Mouse (Mus musculus): ENCODE data around the gene Psme1. TPM values are rescaled to one million over a fixed set of nuclear protein-coding genes. Genes with fewer than 3 reads are reported as not detected.
A peak's percentile ranks its signal among the peaks of the same experiment; 100 is the strongest.

The Psme1 gene
- polyA plus RNA-seq, 1 experiment from 2014 or later, result 170 TPM

GRCm38 (mm10) chr14:55586149-55586548 is 8.2 kb downstream of the Psme1 start:
- Histone ChIP-seq H3K27ac (ENCODE audit: low read length) (no peak overlapping the region), H3K27me3 (ENCODE audit: control insufficient read depth, insufficient read depth, low read length) (no peaks in the 10 kb centered on the region), H3K4me2 (replicated peaks; ENCODE audit: low read depth, low read length) (no peak overlapping the region), H3K36me3 (ENCODE audit: control insufficient read depth, insufficient read depth, low read length) (no peaks in the 10 kb centered on the region), H3K9me3 (ENCODE audit: control insufficient read depth, low read depth, low read length) (no peaks in the 10 kb centered on the region), H3K9ac (replicated peaks; ENCODE audit: low read depth, low read length) (no peak overlapping the region), H3K4me1 (ENCODE audit: control insufficient read depth, insufficient read depth, low read length) (0 out of 2 replicates have a peak, but pooled peaks cover 5% of the 10 kb centered on the region), H3K4me3 (ENCODE audit: low read depth, low read length) (no peak overlapping the region)
- no peak for ATAC-seq (ENCODE audit: insufficient number of reproducible peaks, insufficient read depth, low FRiP score, low read depth)
- 84% methylated on average over 2 of the region's 2 CpGs for WGBS

GRCm38 (mm10) chr14:55589271-55589670 is 11.3 kb downstream of the Psme1 start:
- no peak overlapping the region for H3K9ac ChIP-seq (replicated peaks; ENCODE audit: low read depth, low read length)
- no peak overlapping the region for H3K4me2 ChIP-seq (replicated peaks; ENCODE audit: low read depth, low read length)
- no peak overlapping the region for H3K27ac ChIP-seq (ENCODE audit: low read length)
- no peak for ATAC-seq (ENCODE audit: insufficient number of reproducible peaks, insufficient read depth, low FRiP score, low read depth)
- H3K27me3 ChIP-seq (ENCODE audit: control insufficient read depth, insufficient read depth, low read length), result no peaks in the 10 kb centered on the region
- H3K9me3 ChIP-seq (ENCODE audit: control insufficient read depth, low read depth, low read length), result no peaks in the 10 kb centered on the region
- peaks cover 5% of the 10 kb centered on the region; the same call in 1 of the 2 replicates for H3K36me3 ChIP-seq (ENCODE audit: control insufficient read depth, insufficient read depth, low read length)
- 93% methylated on average over 5 of the region's 5 CpGs for WGBS
- H3K4me3 ChIP-seq (ENCODE audit: low read depth, low read length), result no peak overlapping the region
- H3K4me1 ChIP-seq (ENCODE audit: control insufficient read depth, insufficient read depth, low read length), result peaks cover 18% of the 10 kb centered on the region

- H3K36me3 ChIP-seq (ENCODE audit: control insufficient read depth, insufficient read depth, low read length), result peaks cover 8% of the 10 kb centered on the region; the same call in 1 of the 2 replicates
- H3K4me1 ChIP-seq (ENCODE audit: control insufficient read depth, insufficient read depth, low read length), result peaks cover 18% of the 10 kb centered on the region
- no peaks in the 10 kb centered on the region for H3K27me3 ChIP-seq (ENCODE audit: control insufficient read depth, insufficient read depth, low read length)
- peak overlapping the region; percentile 52 for H3K9ac ChIP-seq (replicated peaks; ENCODE audit: low read depth, low read length)
- peak overlapping the region; percentile 86 for H3K4me3 ChIP-seq (ENCODE audit: low read depth, low read length)
- WGBS, result 78% methylated on average over 11 of the region's 11 CpGs
- H3K4me2 ChIP-seq (replicated peaks; ENCODE audit: low read depth, low read length), result peak overlapping the region; percentile 96
- H3K9me3 ChIP-seq (ENCODE audit: control insufficient read depth, low read depth, low read length), result no peaks in the 10 kb centered on the region
- no peak for ATAC-seq (ENCODE audit: insufficient number of reproducible peaks, insufficient read depth, low FRiP score, low read depth)
- H3K27ac ChIP-seq (ENCODE audit: low read length), result peak overlapping the region; percentile 64; the same call in 1 of the 2 replicates
These were observed 12.0 kb downstream of the Psme1 start for GRCm38 (mm10) chr14:55589771-55590448.

GRCm38 (mm10) chr14:55590748-55591330 is 12.9 kb downstream of the Psme1 start, which contains the start of gene Psme2:
Gene Psme2 (minus strand): TSS chr14:55591113.
- ATAC-seq (ENCODE audit: insufficient number of reproducible peaks, insufficient read depth, low FRiP score, low read depth), result peak; percentile 96
- Histone ChIP-seq H3K4me2 (replicated peaks; ENCODE audit: low read depth, low read length) (peak within 1 kb of the TSS; percentile 96), H3K27me3 (ENCODE audit: control insufficient read depth, insufficient read depth, low read length) (no peaks in the 10 kb centered on the region), H3K27ac (ENCODE audit: low read length) (peak within 1 kb of the TSS; percentile 90), H3K4me1 (ENCODE audit: control insufficient read depth, insufficient read depth, low read length) (peaks cover 18% of the 10 kb centered on the region), H3K9ac (replicated peaks; ENCODE audit: low read depth, low read length) (peak within 1 kb of the TSS; percentile 78), H3K36me3 (ENCODE audit: control insufficient read depth, insufficient read depth, low read length) (peaks cover 18% of the 10 kb centered on the region), H3K9me3 (ENCODE audit: control insufficient read depth, low read depth, low read length) (no peaks in the 10 kb centered on the region), H3K4me3 (ENCODE audit: low read depth, low read length) (peak within 1 kb of the TSS; percentile 86)
- under 1% methylated on average over 22 of the region's 22 CpGs for WGBS

- Histone ChIP-seq H3K36me3 (ENCODE audit: control insufficient read depth, insufficient read depth, low read length) (peaks cover 23% of the 10 kb centered on the region), H3K27me3 (ENCODE audit: control insufficient read depth, insufficient read depth, low read length) (no peaks in the 10 kb centered on the region), H3K4me1 (ENCODE audit: control insufficient read depth, insufficient read depth, low read length) (peaks cover 18% of the 10 kb centered on the region), H3K27ac (ENCODE audit: low read length) (peak within 1 kb of the TSS; percentile 90), H3K4me3 (ENCODE audit: low read depth, low read length) (peak within 1 kb of the TSS; percentile 86), H3K4me2 (replicated peaks; ENCODE audit: low read depth, low read length) (peak within 1 kb of the TSS; percentile 96), H3K9ac (replicated peaks; ENCODE audit: low read depth, low read length) (peak within 1 kb of the TSS; percentile 78), H3K9me3 (ENCODE audit: control insufficient read depth, low read depth, low read length) (no peaks in the 10 kb centered on the region)
- 0% methylated on average over 33 of the region's 33 CpGs for WGBS
- ATAC-seq (ENCODE audit: insufficient number of reproducible peaks, insufficient read depth, low FRiP score, low read depth), result peak; percentile 90
These were observed 13.5 kb downstream of the Psme1 start, which contains the start of gene Rnf31 for GRCm38 (mm10) chr14:55591331-55591891. Gene Rnf31 (plus strand): TSS chr14:55591708.

- H3K9me3 ChIP-seq (ENCODE audit: control insufficient read depth, low read depth, low read length), result no peaks in the 10 kb centered on the region
- H3K27me3 ChIP-seq (ENCODE audit: control insufficient read depth, insufficient read depth, low read length), result no peaks in the 10 kb centered on the region
- peaks cover 18% of the 10 kb centered on the region for H3K4me1 ChIP-seq (ENCODE audit: control insufficient read depth, insufficient read depth, low read length)
- H3K36me3 ChIP-seq (ENCODE audit: control insufficient read depth, insufficient read depth, low read length), result peaks cover 31% of the 10 kb centered on the region
- peak overlapping the region; percentile 86 for H3K4me3 ChIP-seq (ENCODE audit: low read depth, low read length)
- peak overlapping the region; percentile 71; the same call in 1 of the 2 replicates for H3K27ac ChIP-seq (ENCODE audit: low read length)
- 5% methylated on average over 16 of the region's 16 CpGs for WGBS
- H3K9ac ChIP-seq (replicated peaks; ENCODE audit: low read depth, low read length), result peak overlapping the region; percentile 78
- H3K4me2 ChIP-seq (replicated peaks; ENCODE audit: low read depth, low read length), result peak overlapping the region; percentile 96
- no peak for ATAC-seq (ENCODE audit: insufficient number of reproducible peaks, insufficient read depth, low FRiP score, low read depth)
These were observed 14.3 kb downstream of the Psme1 start for GRCm38 (mm10) chr14:55592226-55592625.

GRCm38 (mm10) chr14:55596036-55596690 is 18.2 kb downstream of the Psme1 start:
- Histone ChIP-seq H3K27me3 (ENCODE audit: control insufficient read depth, insufficient read depth, low read length) (no peaks in the 10 kb centered on the region), H3K9me3 (ENCODE audit: control insufficient read depth, low read depth, low read length) (no peaks in the 10 kb centered on the region), H3K36me3 (ENCODE audit: control insufficient read depth, insufficient read depth, low read length) (peaks cover 51% of the 10 kb centered on the region), H3K27ac (ENCODE audit: low read length) (no peak overlapping the region), H3K4me2 (replicated peaks; ENCODE audit: low read depth, low read length) (no peak overlapping the region), H3K4me3 (ENCODE audit: low read depth, low read length) (no peak overlapping the region), H3K4me1 (ENCODE audit: control insufficient read depth, insufficient read depth, low read length) (peaks cover 14% of the 10 kb centered on the region), H3K9ac (replicated peaks; ENCODE audit: low read depth, low read length) (no peak overlapping the region)
- 86% methylated on average over 13 of the region's 13 CpGs for WGBS
- ATAC-seq (ENCODE audit: insufficient number of reproducible peaks, insufficient read depth, low FRiP score, low read depth), result no peak

Measured in stomach, embryonic 14.5 days (tissue).